Mouse (Mus musculus) spleen, adult 2 months (tissue): ENCODE data around the gene Mroh7. TPM values are rescaled to one million over a fixed set of nuclear protein-coding genes. Genes with fewer than 3 reads are reported as not detected.

ENCODE experiments used
- DNase-seq, 2 experiments: peaks; one replicate each; pipeline versions ENCODE4 v3.0.0 to v3.0.0-alpha.2; 2012 to 2021; ENCODE audit warnings: low spot score in 2 of 2, low read depth in 1 of 2
- H3K27ac ChIP-seq: fragments of 200-500 bp; 2 replicates; pipeline ENCODE4 v1.5.1; 2012; ENCODE audit warnings: low read length, inconsistent platforms; ENCODE audit not compliant: insufficient read depth
- H3K27me3 ChIP-seq: fragments of 200-500 bp; 2 replicates; pipeline ENCODE4 v1.6.1; 2012; ENCODE audit warnings: mild to moderate bottlenecking, moderate library complexity, low read length, inconsistent platforms; ENCODE audit not compliant: control insufficient read depth, insufficient read depth
- H3K36me3 ChIP-seq: fragments of 200-500 bp; 2 replicates; pipeline ENCODE4 v1.6.1; 2012; ENCODE audit warnings: mild to moderate bottlenecking, low read length, inconsistent platforms; ENCODE audit not compliant: control insufficient read depth, insufficient read depth
- H3K4me1 ChIP-seq: fragments of 200-500 bp; 2 replicates; pipeline ENCODE4 v1.6.1; 2011; ENCODE audit warnings: inconsistent platforms; ENCODE audit not compliant: control insufficient read depth, insufficient read depth, insufficient read length
- H3K4me3 ChIP-seq: fragments of 200-500 bp; 2 replicates; pipeline ENCODE4 v1.5.1; 2011; ENCODE audit warnings: mild to moderate bottlenecking, inconsistent platforms; ENCODE audit not compliant: insufficient read depth, insufficient read length; ENCODE audit errors: extremely low read depth
- CTCF ChIP-seq: fragments of 200-500 bp; IDR thresholded peaks from 2 replicates; pipeline ENCODE4 v1.5.1; 2011; ENCODE audit warnings: mild to moderate bottlenecking, inconsistent platforms; ENCODE audit not compliant: insufficient read depth, insufficient read length, insufficient replicate concordance; ENCODE audit errors: extremely low read depth
- POLR2A ChIP-seq: fragments of 200-500 bp; IDR thresholded peaks from 2 replicates; pipeline ENCODE4 v1.6.1; 2011; ENCODE audit warnings: low read depth, low read length, inconsistent platforms
- WGBS: fragments of 180-500 bp; shearing (Covaris S2); methylation state at CpG from one replicate; pipeline ENCODE4 v1.1.7; 2018; 5-methylcytosine and 5-hydroxymethylcytosine counted together
- polyA plus RNA-seq: library from polyadenylated mRNA; depleted of rRNA; stranded (reverse); fragments of >200 nt; gene quantifications from 2 replicates; pipeline ENCODE4 v1.2.3, GENCODE M21; 2012

The Mroh7 gene
- polyA plus RNA-seq, 1 experiment, result 2.1 TPM

GRCm38 (mm10) chr4:106678442-106679118 lies 52.1 kb downstream of the Mroh7 start, which contains the start of gene Ttc4:
TSS of gene Ttc4 (minus strand) at chr4:106678944.
- Histone ChIP-seq H3K4me3 (peak within 1 kb of the TSS; percentile 89), H3K36me3 (peaks cover 15% of the 10 kb centered on the region), H3K4me1 (peaks cover 3% of the 10 kb centered on the region; the same call in 1 of the 2 replicates), H3K27ac (peak within 1 kb of the TSS; percentile 38; the same call in 1 of the 2 replicates), H3K27me3 (no peaks in the 10 kb centered on the region)
- peak; percentile 79 to 81 for DNase-seq
- WGBS, result under 1% methylated on average over 43 of the region's 43 CpGs
- TF ChIP-seq CTCF, result 0 out of 2 replicates have a peak, but pooled peaks have one; percentile 3
- peak; percentile 62 for TF ChIP-seq POLR2A

- H3K4me1 ChIP-seq, result peaks cover 3% of the 10 kb centered on the region; the same call in 1 of the 2 replicates
- peaks cover 19% of the 10 kb centered on the region for H3K36me3 ChIP-seq
- H3K4me3 ChIP-seq, result no peak overlapping the region
- H3K27me3 ChIP-seq, result no peaks in the 10 kb centered on the region
- TF ChIP-seq CTCF (no peak), POLR2A (no peak)
- H3K27ac ChIP-seq, result no peak overlapping the region
- DNase-seq, result no peak
- WGBS, result 92% methylated on average over 5 of the region's 5 CpGs
Observed at GRCm38 (mm10) chr4:106676749-106677148, 54.0 kb downstream of the Mroh7 start.

- Histone ChIP-seq H3K4me1 (no peaks in the 10 kb centered on the region), H3K27ac (no peak overlapping the region), H3K36me3 (peaks cover 58% of the 10 kb centered on the region), H3K4me3 (no peak overlapping the region), H3K27me3 (no peaks in the 10 kb centered on the region)
- DNase-seq, result no peak
- 97% methylated on average over 2 of the region's 2 CpGs for WGBS
- TF ChIP-seq POLR2A (no peak), CTCF (no peak)
Observed at GRCm38 (mm10) chr4:106666546-106666945, 64.2 kb downstream of the Mroh7 start.

GRCm38 (mm10) chr4:106665673-106666072 lies 65.1 kb downstream of the Mroh7 start:
- Histone ChIP-seq H3K27me3 (no peaks in the 10 kb centered on the region), H3K27ac (no peak overlapping the region), H3K36me3 (peaks cover 54% of the 10 kb centered on the region), H3K4me3 (no peak overlapping the region), H3K4me1 (no peaks in the 10 kb centered on the region)
- TF ChIP-seq CTCF (no peak), POLR2A (no peak)
- 94% methylated on average over 10 of the region's 10 CpGs for WGBS
- DNase-seq, result no peak

GRCm38 (mm10) chr4:106665269-106665668 lies 65.5 kb downstream of the Mroh7 start:
- H3K27me3 ChIP-seq, result no peaks in the 10 kb centered on the region
- DNase-seq, result no peak
- H3K4me3 ChIP-seq, result no peak overlapping the region
- no peak for TF ChIP-seq CTCF
- no peak for TF ChIP-seq POLR2A
- whole genome bisulfite sequencing, result 100% methylated on average over 2 of the region's 2 CpGs
- no peak overlapping the region for H3K27ac ChIP-seq
- H3K4me1 ChIP-seq, result no peaks in the 10 kb centered on the region
- peaks cover 52% of the 10 kb centered on the region for H3K36me3 ChIP-seq

GRCm38 (mm10) chr4:106664697-106665096 lies 66.0 kb downstream of the Mroh7 start:
- Histone ChIP-seq H3K27ac (no peak overlapping the region), H3K4me3 (no peak overlapping the region), H3K27me3 (no peaks in the 10 kb centered on the region), H3K36me3 (peaks cover 48% of the 10 kb centered on the region), H3K4me1 (no peaks in the 10 kb centered on the region)
- WGBS, result 95% methylated on average over 6 of the region's 6 CpGs
- TF ChIP-seq POLR2A, result no peak
- no peak for TF ChIP-seq CTCF
- DNase-seq, result no peak

GRCm38 (mm10) chr4:106663956-106664470 lies 66.7 kb downstream of the Mroh7 start:
- 96% methylated on average over 5 of the region's 5 CpGs for WGBS
- no peak for DNase-seq
- TF ChIP-seq CTCF, result no peak
- no peak for TF ChIP-seq POLR2A
- peaks cover 46% of the 10 kb centered on the region for H3K36me3 ChIP-seq
- H3K4me1 ChIP-seq, result no peaks in the 10 kb centered on the region
- no peak overlapping the region for H3K4me3 ChIP-seq
- no peaks in the 10 kb centered on the region for H3K27me3 ChIP-seq
- no peak overlapping the region for H3K27ac ChIP-seq
